Mouse (Mus musculus): ENCODE results near the gene Phc2.

GRCm38 (mm10) chr4:128742379-128742970 is 88.0 kb downstream of the Phc2 start:
- TF ChIP-seq CTCF (IDR thresholded peaks at IDR 0.05; ENCODE audit: low read depth) = no peak
- no peak for TF ChIP-seq EP300 (optimal IDR thresholded peaks at IDR 0.05)

All from stomach, postnatal 0 days (tissue).